Mouse (Mus musculus) forebrain, postnatal 0 days (tissue): Measurements from ENCODE around the gene Ipo7. TPM values are rescaled to one million over a fixed set of nuclear protein-coding genes. Genes with fewer than 3 reads are reported as not detected.
"Not testable (repeated sequence)": the region's sequence is repeated elsewhere in the genome, so short reads cannot be mapped to it uniquely, and the experiment has no call there.

ENCODE experiments used
- ATAC-seq: fragments of 200-750 bp; cut with Nextera tagmentation; 2 replicates; pipeline ENCODE4 v1.8.0; 2017; ENCODE audit warnings: mild to moderate bottlenecking, moderate library complexity
- DNase-seq: peaks from one replicate; pipeline ENCODE4 v3.0.0-alpha.2; 2015
- H3K27ac ChIP-seq: fragments of 300-500 bp; sonication (generic); 2 replicates; pipeline ENCODE4 v1.5.1; 2014; ENCODE audit warnings: low read depth, mild to moderate bottlenecking, antibody characterized with exemption, low read length, moderate library complexity, mixed read lengths
- H3K27me3 ChIP-seq: fragments of 300-500 bp; sonication (generic); 2 replicates; pipeline ENCODE4 v1.6.1; 2014; ENCODE audit warnings: mild to moderate bottlenecking, low read length, mixed read lengths; ENCODE audit not compliant: insufficient read depth
- H3K36me3 ChIP-seq: fragments of 300-500 bp; sonication (generic); 2 replicates; pipeline ENCODE4 v1.6.1; 2014; ENCODE audit warnings: mild to moderate bottlenecking, moderate library complexity; ENCODE audit not compliant: insufficient read depth
- H3K4me1 ChIP-seq: fragments of 300-500 bp; sonication (generic); 2 replicates; pipeline ENCODE4 v1.6.1; 2014; ENCODE audit warnings: antibody characterized with exemption; ENCODE audit not compliant: insufficient read depth
- H3K4me2 ChIP-seq: fragments of 300-500 bp; sonication (generic); 2 replicates; pipeline ENCODE4 v1.6.1; 2014; ENCODE audit warnings: low read depth, mild to moderate bottlenecking, moderate library complexity
- H3K4me3 ChIP-seq: fragments of 300-500 bp; sonication (generic); 2 replicates; pipeline ENCODE4 v1.5.1; 2014; ENCODE audit warnings: low read depth, low read length, mixed read lengths
- H3K9ac ChIP-seq: fragments of 300-500 bp; sonication (generic); 2 replicates; pipeline ENCODE4 v1.6.1; 2014; ENCODE audit warnings: mild to moderate bottlenecking
- H3K9me3 ChIP-seq: fragments of 300-500 bp; sonication (generic); 2 replicates; pipeline ENCODE4 v1.6.1; 2016; ENCODE audit warnings: low read length
- CTCF ChIP-seq: sonication (generic); IDR thresholded peaks from 2 replicates; pipeline ENCODE4 v1.5.1; 2016; ENCODE audit warnings: antibody characterized with exemption, control low read depth, low read depth
- WGBS: fragments of 180-500 bp; shearing (Covaris S2); extraction: QIAGEN DNeasy Blood & Tissue Kit; methylation state at CpG from one replicate; pipeline ENCODE4 v1.1.7; 2014; 5-methylcytosine and 5-hydroxymethylcytosine counted together
- polyA plus RNA-seq: library from polyadenylated mRNA; unstranded; fragments of >200 nt; fragmentation: Nextera tagmentation; extraction: Ambion mirVana; gene quantifications from 2 replicates; pipeline ENCODE4 v1.2.1, GENCODE M21; 2015
- total RNA-seq: library from RNA; depleted of rRNA; stranded (reverse); fragments of >200 nt; gene quantifications from 2 replicates; pipeline ENCODE4 v1.2.3, GENCODE M21; 2014

Gene Ipo7
- total and polyA plus RNA-seq, 2 experiments from 2014 or later, result 26.5 to 97.9 TPM

DNA sequence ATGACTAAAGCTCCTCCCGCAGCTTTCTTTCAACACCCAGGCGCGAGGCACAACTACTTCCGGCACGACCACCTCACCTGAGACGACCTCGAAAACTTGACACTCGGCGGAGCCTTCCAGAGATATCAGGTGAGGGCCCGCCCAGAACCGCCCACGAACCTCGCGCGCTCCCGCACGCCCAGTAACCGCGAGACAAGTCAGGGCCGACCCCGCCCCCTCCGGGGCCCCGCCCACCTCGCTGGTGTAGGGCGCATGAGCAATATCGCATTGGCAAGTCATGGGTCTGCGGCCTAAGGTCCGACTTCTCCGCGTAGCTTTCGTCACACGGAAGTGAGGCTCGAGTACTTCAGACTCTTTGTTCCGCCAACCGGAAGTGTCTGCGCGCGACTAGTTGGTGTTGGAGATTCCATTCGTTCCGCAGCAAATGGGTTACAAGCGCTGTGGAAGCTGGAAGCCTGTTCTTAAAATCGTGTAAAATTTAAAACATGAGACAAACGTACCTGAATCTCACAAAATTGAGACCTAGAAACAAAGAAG lies 31.9 kb upstream of the Ipo7 start:
- Histone ChIP-seq H3K9me3 (no peaks in the 10 kb centered on the region), H3K4me3 (peak overlapping the region; percentile 60), H3K27ac (peak overlapping the region; percentile 89), H3K27me3 (no peaks in the 10 kb centered on the region), H3K4me2 (peak overlapping the region; percentile 68), H3K9ac (peak overlapping the region; percentile 61), H3K36me3 (peaks cover 9% of the 10 kb centered on the region; the same call in 1 of the 2 replicates), H3K4me1 (no peaks in the 10 kb centered on the region)
- 1% methylated on average over 43 of the region's 43 CpGs for WGBS
- TF ChIP-seq CTCF, result no peak
- DNase-seq (peak; percentile 99), ATAC-seq (peak; percentile 99)

DNA sequence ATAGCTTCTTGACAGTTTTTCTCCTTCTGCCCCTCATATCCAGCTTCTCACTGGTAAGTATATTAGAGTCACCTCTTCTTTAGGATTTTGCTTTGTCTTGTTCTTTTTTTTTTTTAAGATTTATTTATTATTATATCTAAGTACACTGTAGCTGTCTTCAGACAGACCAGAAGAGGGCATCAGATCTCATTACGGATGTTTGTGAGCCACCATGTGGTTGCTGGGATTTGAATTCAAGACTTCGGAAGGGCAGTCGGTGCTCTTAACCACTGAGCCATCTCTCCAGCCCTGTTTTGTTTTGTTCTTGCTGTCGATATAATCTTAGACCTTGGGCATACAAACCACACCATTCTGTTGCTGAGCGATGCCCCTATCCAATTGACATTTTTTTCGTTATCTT lies 31.3 kb upstream of the Ipo7 start, which contains the start of gene Tmem41b:
Gene Tmem41b (minus strand): TSS at position 155 of the 400 bp plus-strand sequence.
- H3K4me1 ChIP-seq, H3K27me3 ChIP-seq, H3K9me3 ChIP-seq, ATAC-seq, H3K36me3 ChIP-seq: not testable (repeated sequence)
- H3K27ac ChIP-seq, result peak within 1 kb of the TSS; percentile 89
- WGBS, result 36% methylated on average over 6 of the region's 6 CpGs
- TF ChIP-seq CTCF, result peak; percentile 51
- peak; percentile 27 for DNase-seq
- H3K4me3 ChIP-seq, result peak within 1 kb of the TSS; percentile 60
- peak within 1 kb of the TSS; percentile 68 for H3K4me2 ChIP-seq
- H3K9ac ChIP-seq, result peak within 1 kb of the TSS; percentile 61

DNA sequence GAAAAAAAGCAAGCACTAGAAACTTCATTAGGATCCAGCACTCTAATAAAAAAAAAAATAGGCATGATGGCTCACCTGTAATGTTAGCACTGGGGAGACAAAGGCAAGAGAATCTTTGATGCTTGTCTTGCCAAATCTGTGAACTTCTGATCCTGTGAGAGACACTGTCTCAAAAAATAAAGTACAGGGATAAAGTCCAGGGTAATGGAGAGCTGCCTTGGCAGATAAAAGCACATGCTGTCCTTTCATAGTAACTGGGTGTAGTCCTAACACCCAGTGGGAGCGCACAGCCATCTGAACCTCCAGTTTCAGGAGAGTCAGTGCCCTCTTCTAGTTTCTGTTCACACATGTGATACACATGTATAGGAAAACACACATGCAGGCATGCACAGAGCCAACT lies 26.8 kb upstream of the Ipo7 start:
- ATAC-seq, result no peak
- no peak overlapping the region for H3K27ac ChIP-seq

DNA sequence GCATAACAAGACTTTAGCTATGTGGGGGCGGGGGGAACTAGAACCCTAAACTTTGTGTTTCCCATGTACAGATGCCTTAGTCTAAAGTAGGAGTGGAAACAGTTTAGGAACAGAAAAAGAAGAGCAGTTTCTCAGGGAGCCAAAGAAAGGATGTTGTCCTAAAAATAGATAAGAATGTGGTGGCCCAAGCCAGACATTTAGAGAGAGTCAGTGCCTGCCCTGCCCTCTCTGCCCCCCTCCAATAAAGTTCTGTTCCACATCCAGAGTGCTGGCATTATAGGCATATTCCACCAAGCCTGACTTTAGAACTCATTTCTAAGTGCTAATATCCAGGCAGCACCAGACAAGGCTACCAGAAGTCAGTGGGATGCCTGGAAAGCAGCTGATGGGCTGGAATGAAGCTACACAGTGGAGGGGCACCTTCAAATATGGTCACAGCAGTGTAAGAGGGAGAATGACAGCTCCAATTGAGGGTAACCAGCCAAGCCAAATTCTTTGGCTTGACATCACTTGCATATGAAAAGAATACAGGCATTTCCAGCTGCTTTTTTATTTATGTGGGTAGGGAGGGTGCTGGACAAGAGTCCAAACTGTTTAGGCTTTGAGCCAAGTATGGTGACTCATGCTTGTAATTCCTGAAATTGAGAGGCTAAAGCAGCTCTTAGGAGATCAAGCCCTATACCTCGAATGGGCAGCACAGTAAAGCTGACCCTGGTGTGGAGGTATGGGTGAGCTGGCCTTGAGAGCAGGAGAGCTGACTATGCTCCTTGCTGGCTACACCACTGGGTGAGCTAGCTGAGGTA lies 24.7 kb upstream of the Ipo7 start:
- H3K4me1 ChIP-seq, result no peaks in the 10 kb centered on the region
- peak; percentile 27; the same call in 1 of the 2 replicates for ATAC-seq
- no peaks in the 10 kb centered on the region for H3K27me3 ChIP-seq
- no peak overlapping the region for H3K4me3 ChIP-seq
- no peak overlapping the region for H3K27ac ChIP-seq
- no peaks in the 10 kb centered on the region for H3K9me3 ChIP-seq
- no peak for TF ChIP-seq CTCF
- H3K36me3 ChIP-seq, result no peaks in the 10 kb centered on the region
- H3K9ac ChIP-seq, result no peak overlapping the region
- DNase-seq, result no peak
- H3K4me2 ChIP-seq, result no peak overlapping the region
- 42% methylated on average over 2 of the region's 2 CpGs for WGBS

More for the DNA sequence above, 26.8 kb upstream of the Ipo7 start:
- no peaks in the 10 kb centered on the region for H3K36me3 ChIP-seq
- H3K27me3 ChIP-seq, result no peaks in the 10 kb centered on the region
- no peak overlapping the region for H3K9ac ChIP-seq
- H3K9me3 ChIP-seq, result no peaks in the 10 kb centered on the region
- TF ChIP-seq CTCF, result no peak
- no peak for DNase-seq
- H3K4me1 ChIP-seq, result no peaks in the 10 kb centered on the region
- H3K4me2 ChIP-seq, result no peak overlapping the region
- H3K4me3 ChIP-seq, result no peak overlapping the region
- 88% methylated on average over 1 of the region's 1 CpGs for WGBS

DNA sequence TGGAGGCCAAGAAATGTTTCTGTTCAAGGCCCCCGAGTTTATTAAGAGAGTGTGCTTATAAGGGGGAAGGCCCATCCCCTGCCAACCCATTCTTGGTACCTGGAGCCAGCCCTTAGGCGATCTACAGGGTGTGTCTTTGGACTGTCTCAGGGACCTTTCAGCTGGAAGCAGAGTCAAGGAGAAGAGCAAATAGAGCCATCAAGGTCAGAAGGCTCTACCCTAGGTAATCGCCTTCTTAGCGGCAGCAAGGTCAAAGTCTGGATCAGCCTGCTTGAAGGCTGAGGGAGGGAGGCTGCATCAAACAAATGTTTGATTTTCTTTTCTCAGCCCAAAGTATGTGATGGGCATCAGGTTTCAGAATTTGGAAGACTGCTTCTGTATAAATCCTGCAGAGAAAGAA lies 19.7 kb upstream of the Ipo7 start:
- TF ChIP-seq CTCF, result no peak
- WGBS, result 83% methylated on average over 4 of the region's 4 CpGs
- no peak overlapping the region for H3K4me2 ChIP-seq
- ATAC-seq (no peak), DNase-seq (no peak)
- no peaks in the 10 kb centered on the region; the same call in 1 of the 2 replicates for H3K27me3 ChIP-seq
- no peak overlapping the region for H3K27ac ChIP-seq
- no peak overlapping the region for H3K4me3 ChIP-seq
- no peaks in the 10 kb centered on the region for H3K4me1 ChIP-seq
- no peaks in the 10 kb centered on the region for H3K9me3 ChIP-seq
- H3K9ac ChIP-seq, result no peak overlapping the region
- H3K36me3 ChIP-seq, result no peaks in the 10 kb centered on the region

DNA sequence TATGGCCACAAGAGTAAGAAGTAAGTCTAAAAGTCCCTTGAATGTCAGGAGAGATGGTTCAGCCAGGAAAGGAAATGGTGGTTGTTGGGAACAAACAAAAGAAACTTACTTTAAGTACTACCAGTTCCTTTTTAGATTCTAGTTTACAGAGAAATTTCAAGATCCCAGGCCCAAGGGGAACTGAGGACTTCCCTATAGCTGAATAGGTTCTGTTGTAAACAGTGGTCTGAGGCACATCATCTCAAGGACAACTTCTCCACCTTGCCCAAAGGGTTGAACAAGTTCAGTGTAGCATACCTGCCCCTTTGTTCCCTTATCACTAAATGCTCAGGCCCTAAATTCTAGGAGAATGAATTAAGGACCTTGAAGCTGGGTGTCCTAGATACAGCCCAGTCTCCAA lies 16.0 kb upstream of the Ipo7 start:
- TF ChIP-seq CTCF, result no peak
- H3K4me2 ChIP-seq, result no peak overlapping the region
- no peak overlapping the region for H3K27ac ChIP-seq
- no peak overlapping the region for H3K9ac ChIP-seq
- no peaks in the 10 kb centered on the region for H3K9me3 ChIP-seq
- no peak for DNase-seq
- no peak overlapping the region for H3K4me3 ChIP-seq
- H3K27me3 ChIP-seq, result no peaks in the 10 kb centered on the region; the same call in 1 of the 2 replicates
- H3K36me3 ChIP-seq, result no peaks in the 10 kb centered on the region
- H3K4me1 ChIP-seq, result no peaks in the 10 kb centered on the region
- ATAC-seq, result no peak

DNA sequence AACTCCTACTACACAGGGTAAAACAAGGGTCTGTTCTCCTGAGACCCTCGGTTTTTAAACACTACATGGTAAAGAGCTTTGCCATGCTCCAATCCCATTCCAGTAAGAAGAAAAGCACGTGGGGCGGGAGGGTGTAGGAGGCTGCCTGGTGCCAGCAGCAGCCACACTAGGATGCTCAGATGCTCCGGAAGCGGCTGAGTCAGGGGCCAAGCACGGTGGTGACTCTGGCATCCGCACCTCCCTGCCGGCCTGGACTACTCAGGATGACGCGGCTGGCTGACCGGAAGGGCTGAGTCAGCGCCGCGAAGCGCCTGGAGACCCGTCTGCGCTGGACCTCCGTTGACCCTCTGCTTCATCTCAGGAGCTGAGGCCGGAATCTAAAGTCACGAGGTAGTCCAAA lies 15.1 kb upstream of the Ipo7 start:
- no peak for TF ChIP-seq CTCF
- DNase-seq, result no peak
- no peaks in the 10 kb centered on the region for H3K36me3 ChIP-seq
- no peaks in the 10 kb centered on the region for H3K4me1 ChIP-seq
- H3K9ac ChIP-seq, result no peak overlapping the region
- no peak overlapping the region for H3K27ac ChIP-seq
- no peaks in the 10 kb centered on the region; the same call in 1 of the 2 replicates for H3K27me3 ChIP-seq
- peak overlapping the region; percentile 5; the same call in 1 of the 2 replicates for H3K4me3 ChIP-seq
- WGBS, result 20% methylated on average over 20 of the region's 20 CpGs
- H3K4me2 ChIP-seq, result peak overlapping the region; percentile 37
- H3K9me3 ChIP-seq, result no peaks in the 10 kb centered on the region
- peak; percentile 34; the same call in 1 of the 2 replicates for ATAC-seq
